Mouse (Mus musculus): ENCODE results near the gene Gpr137. TPM values are rescaled to one million over a fixed set of nuclear protein-coding genes. Genes with fewer than 3 reads are reported as not detected.

Gpr137 gene
- polyA plus RNA-seq, 1 experiment = 31.2 TPM

DNA sequence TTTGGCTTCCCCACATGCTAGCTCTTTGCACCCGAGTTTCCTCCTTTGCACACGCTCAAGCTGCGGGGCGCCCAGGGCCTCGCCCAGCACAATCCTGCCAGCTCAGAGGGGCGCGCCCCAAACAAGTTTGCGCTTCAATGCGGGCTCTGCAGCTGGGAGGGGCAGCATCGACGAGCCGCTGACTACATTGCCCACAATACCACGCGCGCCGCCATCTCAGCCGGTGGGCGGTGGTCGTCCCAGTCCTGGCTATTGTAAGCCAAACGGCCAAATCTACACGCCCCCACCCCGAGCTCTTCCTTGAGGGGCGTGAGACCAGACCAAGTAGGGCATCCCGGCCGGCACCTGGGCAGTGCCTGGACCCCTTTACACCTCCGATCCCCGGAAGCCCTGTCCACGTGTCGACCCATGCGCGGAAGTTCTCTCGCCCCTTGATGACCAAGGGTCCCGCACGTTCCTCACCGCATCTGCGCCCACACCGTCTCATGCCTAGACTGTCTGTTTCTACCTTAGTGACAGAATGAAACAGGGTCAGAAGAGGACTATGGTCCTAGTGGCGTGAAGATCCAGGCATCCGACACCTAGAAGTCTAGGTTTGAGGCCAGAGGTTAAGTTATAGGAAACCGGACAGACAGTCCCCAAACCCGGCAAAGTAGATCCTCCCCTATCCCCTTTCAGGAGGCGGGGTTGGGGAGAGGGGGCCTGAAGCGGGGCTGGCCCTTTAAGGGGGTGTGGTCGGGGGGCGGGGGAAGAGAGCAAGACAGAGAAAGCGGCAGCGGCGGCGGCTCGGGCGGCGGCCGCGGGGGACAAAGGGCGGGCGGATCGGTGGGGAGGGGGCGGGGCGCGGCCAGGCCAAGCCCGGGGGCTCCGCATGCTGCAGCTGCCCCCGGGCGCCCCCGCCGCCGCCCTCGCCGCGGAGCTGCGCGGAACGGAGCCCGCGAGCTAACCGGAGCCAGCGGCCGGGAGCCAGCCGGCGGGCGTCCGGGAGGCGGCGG, 32.2 kb upstream of the Gpr137 start, which contains the start of gene Ppp1r14b:
Ppp1r14b (plus strand) TSS at position 758 of the 995 bp plus-strand sequence.
- Histone ChIP-seq H3K79me3 (ENCODE audit: low read depth) (peaks cover 31% of the 10 kb centered on the region), H3K4me3 (ENCODE audit: insufficient read depth, poor library complexity, severe bottlenecking) (peak within 1 kb of the TSS; percentile 99), H3ac (ENCODE audit: control insufficient read depth, insufficient read length, low read depth) (peak within 1 kb of the TSS; percentile 90), H3K36me3 (ENCODE audit: control insufficient read depth, insufficient read depth) (peaks cover 27% of the 10 kb centered on the region), H3K79me2 (ENCODE audit: control insufficient read depth, insufficient read depth) (peaks cover 55% of the 10 kb centered on the region), H3K27me3 (ENCODE audit: control insufficient read depth, insufficient read depth, insufficient read length) (no peaks in the 10 kb centered on the region)
- TF ChIP-seq MAX (IDR thresholded peaks at IDR 0.05) (peak; percentile 4), USF1 (IDR thresholded peaks at IDR 0.05; ENCODE audit: low read depth) (peak; percentile 87), MYOG (IDR thresholded peaks at IDR 0.05; ENCODE audit: control insufficient read depth, extremely low read depth, insufficient read length) (no peak), MYOD1 (IDR thresholded peaks at IDR 0.05; ENCODE audit: control insufficient read depth, insufficient read length, low read depth) (no peak)

DNA sequence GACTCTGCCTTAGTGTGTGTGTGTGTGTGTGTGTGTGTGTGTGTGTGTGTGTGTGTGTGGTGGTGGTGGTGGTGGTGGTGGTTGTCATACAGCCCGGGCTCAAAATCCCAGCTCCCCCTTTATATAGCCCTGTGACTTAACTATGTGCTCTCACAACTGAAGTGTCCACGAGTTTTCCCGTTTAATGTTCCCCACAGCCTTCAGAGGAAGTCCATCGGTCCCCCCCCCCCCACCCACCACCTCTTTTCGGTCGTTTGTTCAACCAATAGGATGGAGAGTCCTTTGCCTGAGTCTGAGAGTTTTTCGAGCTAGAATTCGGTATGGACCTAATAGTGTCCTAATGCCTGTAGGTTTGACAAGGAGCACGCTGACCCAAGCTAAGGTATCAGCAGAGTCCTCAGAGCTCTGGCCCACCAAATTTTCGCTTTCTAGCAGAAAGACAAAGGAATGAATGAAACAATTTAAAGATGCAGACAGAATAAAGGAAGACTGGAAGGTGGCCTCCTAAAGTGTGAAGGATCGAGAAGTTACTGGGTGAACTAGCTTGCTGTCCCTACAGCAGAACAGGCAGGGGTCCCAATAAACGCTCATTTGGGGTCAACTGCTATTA, 31.4 kb upstream of the Gpr137 start:
- Histone ChIP-seq H3K79me2 (ENCODE audit: control insufficient read depth, insufficient read depth) (peaks cover 56% of the 10 kb centered on the region), H3K36me3 (ENCODE audit: control insufficient read depth, insufficient read depth) (peaks cover 24% of the 10 kb centered on the region), H3K4me3 (ENCODE audit: insufficient read depth, poor library complexity, severe bottlenecking) (peak overlapping the region; percentile 99), H3K27me3 (ENCODE audit: control insufficient read depth, insufficient read depth, insufficient read length) (no peaks in the 10 kb centered on the region), H3K79me3 (ENCODE audit: low read depth) (peaks cover 34% of the 10 kb centered on the region), H3ac (ENCODE audit: control insufficient read depth, insufficient read length, low read depth) (peak overlapping the region; percentile 50)
- TF ChIP-seq CEBPB (IDR thresholded peaks at IDR 0.05; ENCODE audit: low read depth) (no peak), MYOG (IDR thresholded peaks at IDR 0.05; ENCODE audit: control insufficient read depth, extremely low read depth, insufficient read length) (no peak), FOSL1 (IDR thresholded peaks at IDR 0.05; ENCODE audit: insufficient read depth, low read length, poor library complexity, severe bottlenecking) (no peak)

DNA sequence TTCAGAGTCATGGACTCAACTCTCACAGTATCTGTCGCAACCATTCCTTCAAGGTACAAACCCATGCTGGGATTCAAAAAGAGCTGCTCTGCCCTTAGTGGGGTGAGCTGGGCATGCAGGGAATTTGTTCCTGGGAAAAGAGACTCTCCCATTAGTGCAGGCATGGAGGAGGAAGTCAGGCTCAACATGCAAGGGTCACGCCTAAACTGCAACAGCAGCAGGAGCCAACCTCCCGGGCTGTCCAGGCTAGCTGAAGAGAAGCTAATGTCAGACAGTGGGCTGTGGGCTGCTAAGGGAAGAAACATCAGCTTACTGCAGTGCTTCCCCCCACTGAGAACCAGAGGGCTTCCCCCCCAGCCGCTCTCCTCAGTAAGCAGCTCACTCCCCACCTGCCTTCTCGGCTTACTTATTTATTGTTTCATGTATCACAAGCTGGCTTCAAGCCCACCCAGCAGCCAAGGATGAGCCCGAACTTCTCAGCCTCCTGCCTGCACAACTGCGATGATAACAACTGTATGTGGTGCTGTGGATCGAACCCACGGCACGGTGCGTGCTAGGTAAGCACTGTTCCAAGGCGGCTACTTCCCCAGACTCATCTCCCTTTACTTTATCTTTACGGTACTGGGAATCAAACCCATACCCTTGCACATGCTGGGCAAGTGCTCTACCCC, 30.1 kb upstream of the Gpr137 start:
- Histone ChIP-seq H3K79me2 (ENCODE audit: control insufficient read depth, insufficient read depth) (peaks cover 56% of the 10 kb centered on the region), H3K27me3 (ENCODE audit: control insufficient read depth, insufficient read depth, insufficient read length) (no peaks in the 10 kb centered on the region), H3ac (ENCODE audit: control insufficient read depth, insufficient read length, low read depth) (no peak overlapping the region), H3K4me3 (ENCODE audit: insufficient read depth, poor library complexity, severe bottlenecking) (no peak overlapping the region), H3K36me3 (ENCODE audit: control insufficient read depth, insufficient read depth) (peaks cover 11% of the 10 kb centered on the region), H3K79me3 (ENCODE audit: low read depth) (peaks cover 33% of the 10 kb centered on the region)
- peak; percentile 10 for TF ChIP-seq CEBPB (IDR thresholded peaks at IDR 0.05; ENCODE audit: low read depth)
- TF ChIP-seq FOSL1 (IDR thresholded peaks at IDR 0.05; ENCODE audit: insufficient read depth, low read length, poor library complexity, severe bottlenecking) = no peak
- TF ChIP-seq MAX (IDR thresholded peaks at IDR 0.05) = no peak

DNA sequence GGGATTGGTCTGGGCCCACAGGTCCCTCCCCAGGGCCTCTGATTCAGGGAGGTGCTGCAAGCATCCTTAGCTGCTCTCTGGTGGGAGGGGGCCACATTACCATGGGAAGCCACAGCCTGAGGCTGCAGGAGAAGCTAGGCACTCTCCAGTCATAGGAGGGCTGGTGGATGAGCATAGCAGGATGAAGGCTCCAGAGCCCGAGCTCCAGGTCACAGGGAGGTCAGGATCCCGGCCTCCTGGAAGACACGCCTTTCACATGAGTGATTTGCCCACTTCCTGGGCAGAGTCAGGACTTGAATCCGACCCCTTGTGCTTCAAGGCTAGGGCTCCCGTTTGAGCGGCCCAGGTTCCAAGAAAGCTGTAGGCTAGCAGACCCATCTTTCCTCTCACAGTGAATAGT, 29.4 kb upstream of the Gpr137 start:
- Histone ChIP-seq H3K79me2 (ENCODE audit: control insufficient read depth, insufficient read depth) (peaks cover 51% of the 10 kb centered on the region), H3K79me3 (ENCODE audit: low read depth) (peaks cover 27% of the 10 kb centered on the region), H3K4me3 (ENCODE audit: insufficient read depth, poor library complexity, severe bottlenecking) (no peak overlapping the region), H3K36me3 (ENCODE audit: control insufficient read depth, insufficient read depth) (peaks cover 4% of the 10 kb centered on the region), H3ac (ENCODE audit: control insufficient read depth, insufficient read length, low read depth) (peak overlapping the region; percentile 36), H3K27me3 (ENCODE audit: control insufficient read depth, insufficient read depth, insufficient read length) (no peaks in the 10 kb centered on the region)
- TF ChIP-seq FOSL1 (IDR thresholded peaks at IDR 0.05; ENCODE audit: insufficient read depth, low read length, poor library complexity, severe bottlenecking) (no peak), CEBPB (IDR thresholded peaks at IDR 0.05; ENCODE audit: low read depth) (no peak), MAX (IDR thresholded peaks at IDR 0.05) (no peak), CTCF (IDR thresholded peaks at IDR 0.05; ENCODE audit: control insufficient read depth, insufficient read depth, insufficient read length) (no peak), MYOG (IDR thresholded peaks at IDR 0.05; ENCODE audit: control insufficient read depth, extremely low read depth, insufficient read length) (no peak), MYOD1 (IDR thresholded peaks at IDR 0.05; ENCODE audit: control insufficient read depth, insufficient read length, low read depth) (no peak), USF1 (IDR thresholded peaks at IDR 0.05; ENCODE audit: low read depth) (no peak)

DNA sequence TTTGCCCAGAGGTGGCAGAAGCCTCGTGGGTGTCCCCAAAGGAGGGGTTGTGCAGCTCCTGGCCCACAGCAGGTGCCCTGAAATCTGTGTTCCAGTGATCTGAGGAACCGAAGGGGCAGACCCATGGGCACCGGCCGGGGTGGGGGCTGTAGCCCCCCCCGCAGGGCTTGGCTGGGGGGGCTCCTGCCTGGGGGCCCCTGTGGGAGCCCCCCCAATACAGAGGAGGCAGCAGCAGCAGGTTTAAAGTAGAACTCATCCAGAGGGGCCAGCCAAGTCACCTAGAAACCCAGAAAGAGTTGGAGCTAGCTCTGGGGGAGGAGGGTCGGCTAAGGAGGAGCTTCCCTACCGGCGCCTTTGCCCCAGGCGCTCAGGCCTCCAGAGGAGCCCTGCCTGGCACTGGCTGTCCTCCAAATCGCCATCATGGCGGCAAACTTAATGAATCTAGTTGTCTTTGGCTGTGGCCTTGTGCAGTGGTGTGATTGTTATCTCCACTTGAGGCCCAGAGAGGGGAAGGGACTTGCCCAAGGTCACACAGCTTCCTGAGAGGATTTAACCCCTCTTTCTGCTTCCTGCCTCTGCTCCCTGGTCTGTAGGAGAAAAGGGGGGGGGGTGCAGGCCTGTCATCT, 28.3 kb upstream of the Gpr137 start:
- H3K36me3 ChIP-seq (ENCODE audit: control insufficient read depth, insufficient read depth) = peaks cover 11% of the 10 kb centered on the region
- no peak overlapping the region for H3K4me3 ChIP-seq (ENCODE audit: insufficient read depth, poor library complexity, severe bottlenecking)
- peaks cover 40% of the 10 kb centered on the region for H3K79me2 ChIP-seq (ENCODE audit: control insufficient read depth, insufficient read depth)
- peaks cover 17% of the 10 kb centered on the region for H3K79me3 ChIP-seq (ENCODE audit: low read depth)
- TF ChIP-seq MYOG (IDR thresholded peaks at IDR 0.05; ENCODE audit: control insufficient read depth, extremely low read depth, insufficient read length) (no peak), CEBPB (IDR thresholded peaks at IDR 0.05; ENCODE audit: low read depth) (no peak), USF1 (IDR thresholded peaks at IDR 0.05; ENCODE audit: low read depth) (no peak), CTCF (IDR thresholded peaks at IDR 0.05; ENCODE audit: control insufficient read depth, insufficient read depth, insufficient read length) (no peak), FOSL1 (IDR thresholded peaks at IDR 0.05; ENCODE audit: insufficient read depth, low read length, poor library complexity, severe bottlenecking) (no peak), MYOD1 (IDR thresholded peaks at IDR 0.05; ENCODE audit: control insufficient read depth, insufficient read length, low read depth) (no peak), MAX (IDR thresholded peaks at IDR 0.05) (no peak)
- no peak overlapping the region for H3ac ChIP-seq (ENCODE audit: control insufficient read depth, insufficient read length, low read depth)
- no peaks in the 10 kb centered on the region for H3K27me3 ChIP-seq (ENCODE audit: control insufficient read depth, insufficient read depth, insufficient read length)

All from C2C12 (cell line).